Mouse (Mus musculus): Measurements from ENCODE around the gene Cdc42ep4.

GRCm38 (mm10) chr11:113774773-113775172, 23.1 kb upstream of the Cdc42ep4 start:
- TF ChIP-seq POLR2A (IDR thresholded peaks at IDR 0.05; ENCODE audit: low read depth, low read length) (no peak), CTCF (IDR thresholded peaks at IDR 0.05; ENCODE audit: borderline replicate concordance, insufficient read depth, low read length) (no peak)

All from embryonic fibroblast, embryonic 13.5 days (primary cell).